Mouse (Mus musculus) MEL (cell line): ENCODE data around the gene Dirc2. TPM values are rescaled to one million over a fixed set of nuclear protein-coding genes. Genes with fewer than 3 reads are reported as not detected.

Experiments used
- DNase-seq: peaks from one replicate; pipeline ENCODE4 v3.0.0; 2011; ENCODE audit warnings: low read depth, low spot score
- H3K27ac ChIP-seq: 2 replicates; pipeline ENCODE4 v1.5.1; 2012; ENCODE audit warnings: low read depth, mild to moderate bottlenecking, control low read depth, low read length, moderate library complexity; ENCODE audit not compliant: control insufficient read depth
- H3K27me3 ChIP-seq, 2 experiments: fragments of 150-350 bp in 1 of 2; sonication (generic) in 1 of 2; 2 replicates each; pipeline ENCODE4 v1.6.1; 2012; ENCODE audit warnings: low read length in 2 of 2, mild to moderate bottlenecking in 2 of 2, improper control_type of control experiment in 1 of 2, moderate library complexity in 1 of 2; ENCODE audit not compliant: insufficient read depth in 2 of 2, control insufficient read depth in 1 of 2
- H3K36me3 ChIP-seq, 2 experiments: 2 replicates each; pipeline ENCODE4 v1.6.1; 2012 to 2014; ENCODE audit warnings: low read length in 2 of 2, improper control_type of control experiment in 1 of 2, inconsistent platforms in 1 of 2, mild to moderate bottlenecking in 1 of 2; ENCODE audit not compliant: insufficient read depth in 2 of 2, control insufficient read depth in 1 of 2
- H3K4me1 ChIP-seq, 2 experiments: fragments of 150-350 bp in 1 of 2; sonication (generic) in 1 of 2; 2 replicates each; pipeline ENCODE4 v1.6.1; 2012; ENCODE audit warnings: low read length in 2 of 2, improper control_type of control experiment in 1 of 2, mild to moderate bottlenecking in 1 of 2; ENCODE audit not compliant: insufficient read depth in 2 of 2, control insufficient read depth in 1 of 2
- H3K4me3 ChIP-seq, 2 experiments: fragments of 150-350 bp in 1 of 2; sonication (generic) in 1 of 2; 2 replicates each; pipeline ENCODE4 v1.5.1; 2012; ENCODE audit warnings: low read depth in 2 of 2, low read length in 2 of 2, mild to moderate bottlenecking in 2 of 2, moderate library complexity in 2 of 2, control low read depth in 1 of 2, improper control_type of control experiment in 1 of 2; ENCODE audit not compliant: control insufficient read depth in 1 of 2, insufficient read depth in 1 of 2
- H3K79me2 ChIP-seq: 2 replicates; pipeline ENCODE4 v1.6.1; 2012; ENCODE audit warnings: mild to moderate bottlenecking, low read length, moderate library complexity; ENCODE audit not compliant: control insufficient read depth, poor library complexity, insufficient read depth
- H3K9ac ChIP-seq: 2 replicates; pipeline ENCODE4 v1.6.1; 2012; ENCODE audit warnings: low read depth, mild to moderate bottlenecking, control low read depth, low read length, moderate library complexity; ENCODE audit not compliant: control insufficient read depth, poor library complexity, severe bottlenecking
- H3K9me3 ChIP-seq: fragments of 150-350 bp; sonication (generic); replicated peaks from 2 replicates; pipeline ENCODE4 v1.6.1; 2012; ENCODE audit warnings: mild to moderate bottlenecking, low read length, improper control_type of control experiment, moderate library complexity; ENCODE audit not compliant: insufficient read depth
- BHLHE40 ChIP-seq: IDR thresholded peaks from 2 replicates; pipeline ENCODE4 v1.6.1; 2012; ENCODE audit warnings: low read depth, mild to moderate bottlenecking, inconsistent platforms, low read length, improper control_type of control experiment, borderline replicate concordance
- CHD1 ChIP-seq: IDR thresholded peaks from 2 replicates; pipeline ENCODE4 v1.6.1; 2012; ENCODE audit warnings: low read depth, mild to moderate bottlenecking, inconsistent platforms, low read length, improper control_type of control experiment
- ELF1 ChIP-seq: IDR thresholded peaks from 2 replicates; pipeline ENCODE4 v1.6.1; 2014; ENCODE audit warnings: low read depth, mild to moderate bottlenecking, inconsistent platforms, low read length, improper control_type of control experiment, moderate library complexity
- EP300 ChIP-seq, 2 experiments: IDR thresholded peaks; 2 replicates each; pipeline ENCODE4 v1.6.1; 2011; ENCODE audit warnings: improper control_type of control experiment in 2 of 2, low read length in 2 of 2, low read depth in 1 of 2, mild to moderate bottlenecking in 1 of 2
- ETS1 ChIP-seq: IDR thresholded peaks from 2 replicates; pipeline ENCODE4 v1.6.1; 2012; ENCODE audit warnings: low read depth, mild to moderate bottlenecking, inconsistent platforms, low read length, improper control_type of control experiment, moderate library complexity
- GABPA ChIP-seq: IDR thresholded peaks from 2 replicates; pipeline ENCODE4 v1.6.1; 2012; ENCODE audit warnings: low read depth, mild to moderate bottlenecking, inconsistent platforms, low read length, improper control_type of control experiment, moderate library complexity
- GATA1 ChIP-seq: IDR thresholded peaks from 2 replicates; pipeline ENCODE4 v1.6.1; 2011; ENCODE audit warnings: low read depth, low read length, improper control_type of control experiment
- HCFC1 ChIP-seq: IDR thresholded peaks from 2 replicates; pipeline ENCODE4 v1.6.1; 2012; ENCODE audit warnings: low read depth, mild to moderate bottlenecking, inconsistent platforms, low read length, improper control_type of control experiment, moderate library complexity
- JUND ChIP-seq: IDR thresholded peaks from 2 replicates; pipeline ENCODE4 v1.6.1; 2011; ENCODE audit warnings: low read depth, mild to moderate bottlenecking, improper control_type of control experiment, low read length
- MAFK ChIP-seq: IDR thresholded peaks from 2 replicates; pipeline ENCODE4 v1.6.1; 2011; ENCODE audit warnings: low read depth, mild to moderate bottlenecking, low read length, improper control_type of control experiment, borderline replicate concordance
- MAZ ChIP-seq: IDR thresholded peaks from 2 replicates; pipeline ENCODE4 v1.6.1; 2012; ENCODE audit warnings: low read depth, mild to moderate bottlenecking, inconsistent platforms, low read length, improper control_type of control experiment
- MEF2A ChIP-seq: IDR thresholded peaks from 2 replicates; pipeline ENCODE4 v1.6.1; 2014; ENCODE audit warnings: low read depth, mild to moderate bottlenecking, inconsistent platforms, low read length, improper control_type of control experiment; ENCODE audit not compliant: poor library complexity, insufficient replicate concordance, severe bottlenecking; ENCODE audit errors: extremely low read depth
- MXI1 ChIP-seq: IDR thresholded peaks from 2 replicates; pipeline ENCODE4 v1.6.1; 2011; ENCODE audit warnings: mild to moderate bottlenecking, low read depth, low read length, improper control_type of control experiment
- MYB ChIP-seq: IDR thresholded peaks from 2 replicates; pipeline ENCODE4 v1.6.1; 2011; ENCODE audit warnings: mild to moderate bottlenecking, low read depth, low read length, improper control_type of control experiment
- MYC ChIP-seq: IDR thresholded peaks from 2 replicates; pipeline ENCODE4 v1.6.1; 2011; ENCODE audit warnings: low read depth, mild to moderate bottlenecking, low read length, improper control_type of control experiment, moderate library complexity
- POLR2AphosphoS2 ChIP-seq: IDR thresholded peaks from 2 replicates; pipeline ENCODE4 v1.6.1; 2011; ENCODE audit warnings: low read length, improper control_type of control experiment
- POLR2AphosphoS5 ChIP-seq: IDR thresholded peaks from 2 replicates; pipeline ENCODE4 v1.6.1; 2012; ENCODE audit warnings: low read depth, borderline replicate concordance, mild to moderate bottlenecking, inconsistent platforms, low read length, moderate library complexity, mixed read lengths
- RCOR1 ChIP-seq: IDR thresholded peaks from 2 replicates; pipeline ENCODE4 v1.6.1; 2012; ENCODE audit warnings: low read depth, mild to moderate bottlenecking, inconsistent platforms, low read length, improper control_type of control experiment
- TAL1 ChIP-seq: IDR thresholded peaks from 2 replicates; pipeline ENCODE4 v1.6.1; 2012; ENCODE audit warnings: mild to moderate bottlenecking, inconsistent platforms, low read length, moderate library complexity, mixed read lengths
- TBP ChIP-seq: IDR thresholded peaks from 2 replicates; pipeline ENCODE4 v1.8.0; 2011; ENCODE audit warnings: low read depth, low read length, improper control_type of control experiment
- TCF12 ChIP-seq: IDR thresholded peaks from 2 replicates; pipeline ENCODE4 v1.6.1; 2014; ENCODE audit warnings: low read depth, mild to moderate bottlenecking, inconsistent platforms, low read length, improper control_type of control experiment, moderate library complexity
- USF2 ChIP-seq, 2 experiments: IDR thresholded peaks; 2 replicates each; pipeline ENCODE4 v1.6.1; 2011 to 2012; ENCODE audit warnings: improper control_type of control experiment in 2 of 2, low read length in 2 of 2, borderline replicate concordance in 1 of 2, inconsistent platforms in 1 of 2, low read depth in 1 of 2, mild to moderate bottlenecking in 1 of 2; ENCODE audit not compliant: insufficient read depth in 1 of 2
- ZC3H11A ChIP-seq: IDR thresholded peaks from 2 replicates; pipeline ENCODE4 v1.6.1; 2012; ENCODE audit warnings: low read depth, mild to moderate bottlenecking, inconsistent platforms, low read length, improper control_type of control experiment
- polyA plus RNA-seq, 2 experiments: library from polyadenylated mRNA; stranded (reverse) in 1 of 2; unstranded in 1 of 2; fragments of >175 nt in 1 of 2; fragments of >200 nt in 1 of 2; gene quantifications; 2 replicates each; pipeline versions ENCODE4 v1.2.1 to v1.2.4; 2012; ENCODE audit warnings: low replicate concordance in 2 of 2, low read depth in 1 of 2; ENCODE audit not compliant: insufficient read length in 2 of 2, insufficient read depth in 1 of 2, missing spikeins in 1 of 2
- total RNA-seq: library from RNA; depleted of rRNA; stranded (reverse); fragments of 300-350 nt; gene quantifications from 2 replicates; pipeline ENCODE4 v1.2.3, GENCODE M21; 2012

The Dirc2 gene
- total and polyA plus RNA-seq, 3 experiments = 1.6 to 4.1 TPM; not detected in 1

DNA sequence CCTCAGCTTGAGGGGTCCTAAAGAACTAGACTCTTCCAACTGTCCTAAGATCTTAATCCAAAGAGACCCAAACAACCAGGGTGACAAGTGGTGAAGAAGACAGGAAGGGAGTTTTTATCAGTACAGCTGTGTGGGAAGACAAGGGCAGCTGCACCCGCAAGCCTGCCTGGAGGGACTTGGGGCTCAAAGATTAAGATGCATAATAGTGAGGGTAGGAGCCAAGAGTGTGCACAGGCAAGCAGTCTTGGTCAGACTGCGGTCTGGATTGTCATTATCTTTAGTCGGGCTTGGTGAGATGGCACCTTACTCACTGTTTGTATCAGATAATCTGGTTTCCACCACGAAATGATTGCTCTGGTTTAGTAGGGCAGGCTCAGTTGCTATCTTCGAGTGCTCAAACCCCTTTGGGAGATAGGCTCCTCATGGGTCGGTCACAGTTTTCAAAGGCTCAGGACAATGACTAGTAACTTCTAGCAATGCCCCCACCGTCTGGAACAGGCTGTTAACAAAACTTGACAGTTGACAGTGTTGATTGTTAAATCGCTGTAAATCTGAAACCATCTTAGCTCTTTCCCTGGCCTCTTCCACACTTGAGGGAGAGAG, 91.5 kb downstream of the Dirc2 start:
- DNase-seq = peak; percentile 90
- Histone ChIP-seq H3K4me1 (peaks cover 5 to 19% of the 10 kb centered on the region in 2 experiments), H3K36me3 (peaks cover 0 to 19% of the 10 kb centered on the region in 2 experiments; a peak in 2 of 4 replicates), H3K4me3 (no peak overlapping the region), H3K9ac (no peak overlapping the region), H3K27me3 (0 out of 4 replicates have a peak, but pooled peaks cover 0 to 2% of the 10 kb centered on the region in 2 experiments), H3K27ac (peak overlapping the region; percentile 51), H3K79me2 (no peaks in the 10 kb centered on the region), H3K9me3 (no peaks in the 10 kb centered on the region)
- peak; percentile 92 to 94 for TF ChIP-seq EP300 (IDR thresholded peaks at IDR 0.05; ENCODE audit: low read depth in 1 of 2, low read length in 2 of 2)
- no peak; the same call in 1 of the 2 replicates for TF ChIP-seq MYC
- TF ChIP-seq GABPA = no peak
- peak; percentile 70; the same call in 1 of the 2 replicates for TF ChIP-seq MAFK
- TF ChIP-seq TCF12 = peak; percentile 99
- 0 out of 2 replicates have a peak, but pooled peaks have one; percentile 27 for TF ChIP-seq JUND
- no peak for TF ChIP-seq POLR2AphosphoS2
- TF ChIP-seq POLR2AphosphoS5 = no peak
- TF ChIP-seq ZC3H11A = no peak
- TF ChIP-seq USF2 (IDR thresholded peaks at IDR 0.05; ENCODE audit: borderline replicate concordance in 1 of 2, insufficient read depth in 1 of 2, low read depth in 1 of 2, low read length in 2 of 2) = no peak
- TF ChIP-seq CHD1 = no peak
- TF ChIP-seq BHLHE40 = peak; percentile 95
- no peak for TF ChIP-seq HCFC1
- no peak for TF ChIP-seq MEF2A
- TF ChIP-seq TBP = no peak
- TF ChIP-seq MAZ = peak; percentile 25; the same call in 1 of the 2 replicates
- peak; percentile 94 for TF ChIP-seq TAL1
- TF ChIP-seq GATA1 = peak; percentile 97
- TF ChIP-seq ETS1 = peak; percentile 90
- TF ChIP-seq MYB = no peak
- TF ChIP-seq RCOR1 = peak; percentile 98
- TF ChIP-seq MXI1 = no peak; the same call in 1 of the 2 replicates
- TF ChIP-seq ELF1 = 0 out of 2 replicates have a peak, but pooled peaks have one; percentile 12
